Mouse (Mus musculus) small intestine, adult 2 months (tissue): ENCODE measurements at regions not wholly inside any gene's neighbourhood (a gene's known extent, or its start where the extent isn't known, plus 50 kb on each side); places are given as distances from the start of the nearest gene placed in this dataset.
A peak's percentile ranks its signal among the peaks of the same experiment; 100 is the strongest.
"Not testable (repeated sequence)": the region's sequence is repeated elsewhere in the genome, so short reads cannot be mapped to it uniquely, and the experiment has no call there.

Experiments used
- H3K27ac ChIP-seq: fragments of 200-500 bp; 2 replicates; pipeline ENCODE4 v1.5.1; 2012; ENCODE audit warnings: low read depth, low read length, control low read depth, inconsistent platforms; ENCODE audit not compliant: insufficient read depth
- H3K27me3 ChIP-seq: fragments of 200-500 bp; 2 replicates; pipeline ENCODE4 v1.6.1; 2012; ENCODE audit warnings: mild to moderate bottlenecking, moderate library complexity, low read length, inconsistent platforms; ENCODE audit not compliant: control insufficient read depth, insufficient read depth
- H3K36me3 ChIP-seq: fragments of 200-500 bp; 2 replicates; pipeline ENCODE4 v1.6.1; 2012; ENCODE audit warnings: mild to moderate bottlenecking, low read length, control low read depth, inconsistent platforms; ENCODE audit not compliant: control insufficient read depth, insufficient read depth
- H3K4me1 ChIP-seq: fragments of 200-500 bp; 2 replicates; pipeline ENCODE4 v1.6.1; 2012; ENCODE audit warnings: low read length, inconsistent platforms, mixed read lengths; ENCODE audit not compliant: control insufficient read depth, insufficient read depth, insufficient read length
- H3K4me3 ChIP-seq: fragments of 200-500 bp; 2 replicates; pipeline ENCODE4 v1.5.1; 2012; ENCODE audit warnings: low read depth, mild to moderate bottlenecking, control low read depth, inconsistent platforms, low read length, moderate library complexity
- CTCF ChIP-seq: fragments of 200-500 bp; IDR thresholded peaks from 2 replicates; pipeline ENCODE4 v1.5.1; 2012; ENCODE audit warnings: low read depth, mild to moderate bottlenecking, control low read depth, inconsistent platforms, low read length, moderate library complexity, mixed read lengths; ENCODE audit not compliant: insufficient replicate concordance, insufficient read length; ENCODE audit errors: extremely low read depth
- POLR2A ChIP-seq: fragments of 200-500 bp; IDR thresholded peaks from 2 replicates; pipeline ENCODE4 v1.6.1; 2012; ENCODE audit warnings: low read depth, mild to moderate bottlenecking, control low read depth, inconsistent platforms, low read length, moderate library complexity
- WGBS: fragments of 180-500 bp; shearing (Covaris S2); methylation state at CpG from one replicate; pipeline ENCODE4 v1.1.7; 2018; 5-methylcytosine and 5-hydroxymethylcytosine counted together

DNA sequence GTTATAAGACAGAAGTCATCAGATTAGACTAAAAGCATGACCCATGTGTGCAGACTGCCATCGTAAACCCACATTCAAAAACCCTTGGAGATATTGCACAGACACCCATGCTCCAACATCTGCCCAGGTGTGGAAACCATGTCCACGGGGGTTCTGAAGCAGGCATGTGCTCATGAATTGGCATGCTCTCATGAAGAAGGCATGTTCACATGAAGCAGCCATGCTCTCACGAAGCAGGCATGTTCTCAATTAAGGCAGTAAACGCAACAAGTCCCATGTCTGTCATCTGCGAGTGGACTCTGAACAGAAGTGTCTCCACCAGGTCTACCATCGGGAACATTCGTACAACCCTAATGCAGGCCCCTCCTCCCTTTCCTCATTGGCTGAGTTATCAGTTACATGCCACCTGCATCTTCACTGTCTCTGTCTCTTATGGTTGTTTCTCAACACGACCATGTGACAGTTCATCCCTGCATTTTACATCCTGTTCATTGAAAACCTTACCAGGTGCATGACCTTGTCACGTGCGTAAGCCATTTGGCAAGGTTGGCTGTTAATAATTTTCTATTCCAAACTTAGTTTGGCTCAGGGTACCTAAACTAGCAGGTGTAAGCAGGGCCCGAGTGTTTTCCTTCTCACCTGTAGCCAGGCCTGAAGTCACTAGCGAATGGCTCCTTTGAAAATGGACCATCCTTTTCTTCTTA lies 193.4 kb downstream of the Tcp10c start:
- no peaks in the 10 kb centered on the region for H3K27me3 ChIP-seq
- H3K36me3 ChIP-seq: no peaks in the 10 kb centered on the region
- TF ChIP-seq CTCF (no peak), POLR2A (no peak)
- H3K4me3 ChIP-seq: no peak overlapping the region
- 51% methylated on average over 12 of the region's 12 CpGs for WGBS
- H3K4me1 ChIP-seq: peaks cover 1% of the 10 kb centered on the region; the same call in 1 of the 2 replicates
- H3K27ac ChIP-seq: no peak overlapping the region

DNA sequence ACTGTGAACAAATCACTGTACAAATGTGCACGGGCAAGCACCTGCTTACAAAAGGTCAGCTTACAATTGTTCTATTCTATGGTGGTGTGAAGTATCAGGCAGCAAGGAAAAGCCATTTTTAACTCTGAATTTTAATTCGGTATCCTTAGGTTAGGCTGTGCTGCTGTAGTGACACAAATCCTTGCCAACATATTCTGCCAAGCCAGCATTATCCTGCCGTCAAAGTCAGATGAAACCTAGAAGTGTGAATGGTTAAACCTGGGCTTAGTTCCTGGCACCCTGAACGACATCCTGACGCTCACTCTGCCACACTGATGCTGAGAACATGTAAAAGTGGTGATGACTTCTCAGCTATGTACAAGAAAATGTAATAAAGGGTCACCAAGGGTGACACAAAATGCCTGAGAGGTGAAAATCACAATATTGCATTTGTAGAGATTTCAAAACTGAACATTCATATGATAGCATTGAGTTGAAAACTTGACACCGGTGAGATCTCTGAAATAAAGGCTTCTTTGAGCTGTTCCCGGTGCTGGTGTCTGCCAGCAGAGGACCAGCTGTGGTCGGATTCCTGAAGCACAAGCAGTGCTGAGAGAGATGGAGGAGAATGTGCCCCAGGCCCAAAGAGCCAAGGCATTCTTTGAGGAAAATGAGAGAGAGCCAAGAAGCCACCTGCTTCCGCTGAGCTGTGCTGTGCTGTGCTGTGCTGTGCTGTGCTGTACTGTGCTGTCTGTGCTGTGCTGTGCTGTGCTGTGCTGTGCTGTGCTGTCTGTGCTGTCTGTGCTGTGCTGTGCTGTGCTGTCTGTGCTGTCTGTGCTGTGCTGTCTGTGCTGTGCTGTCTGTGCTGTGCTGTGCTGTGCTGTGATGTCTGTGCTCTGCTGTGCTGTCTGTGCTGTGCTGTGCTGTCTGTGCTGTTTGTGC lies 195.9 kb downstream of the Tcp10c start:
- no peaks in the 10 kb centered on the region for H3K27me3 ChIP-seq
- no peak overlapping the region for H3K27ac ChIP-seq
- no peaks in the 10 kb centered on the region for H3K4me1 ChIP-seq
- H3K4me3 ChIP-seq: no peak overlapping the region
- H3K36me3 ChIP-seq: no peaks in the 10 kb centered on the region
- WGBS: 67% methylated on average over 9 of the region's 9 CpGs
- TF ChIP-seq POLR2A (no peak), CTCF (no peak)

DNA sequence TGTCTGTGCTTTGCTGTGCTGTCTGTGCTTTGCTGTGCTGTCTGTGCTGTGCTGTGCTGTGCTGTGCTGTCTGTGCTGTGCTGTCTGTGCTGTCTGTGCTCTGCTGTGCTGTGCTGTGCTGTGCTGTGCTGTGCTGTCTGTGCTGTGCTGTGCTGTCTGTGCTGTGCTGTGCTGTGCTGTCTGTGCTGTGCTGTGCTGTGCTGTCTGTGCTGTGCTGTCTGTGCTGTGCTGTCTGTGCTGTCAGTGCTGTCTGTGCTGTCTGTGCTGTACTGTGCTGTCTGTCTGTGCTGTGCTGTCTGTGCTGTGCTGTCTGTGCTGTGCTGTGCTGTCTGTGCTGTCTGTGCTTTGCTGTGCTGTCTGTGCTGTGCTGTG lies 196.5 kb downstream of the Tcp10c start:
- H3K36me3 ChIP-seq, H3K27me3 ChIP-seq, H3K27ac ChIP-seq, H3K4me3 ChIP-seq, H3K4me1 ChIP-seq: not testable (repeated sequence)

DNA sequence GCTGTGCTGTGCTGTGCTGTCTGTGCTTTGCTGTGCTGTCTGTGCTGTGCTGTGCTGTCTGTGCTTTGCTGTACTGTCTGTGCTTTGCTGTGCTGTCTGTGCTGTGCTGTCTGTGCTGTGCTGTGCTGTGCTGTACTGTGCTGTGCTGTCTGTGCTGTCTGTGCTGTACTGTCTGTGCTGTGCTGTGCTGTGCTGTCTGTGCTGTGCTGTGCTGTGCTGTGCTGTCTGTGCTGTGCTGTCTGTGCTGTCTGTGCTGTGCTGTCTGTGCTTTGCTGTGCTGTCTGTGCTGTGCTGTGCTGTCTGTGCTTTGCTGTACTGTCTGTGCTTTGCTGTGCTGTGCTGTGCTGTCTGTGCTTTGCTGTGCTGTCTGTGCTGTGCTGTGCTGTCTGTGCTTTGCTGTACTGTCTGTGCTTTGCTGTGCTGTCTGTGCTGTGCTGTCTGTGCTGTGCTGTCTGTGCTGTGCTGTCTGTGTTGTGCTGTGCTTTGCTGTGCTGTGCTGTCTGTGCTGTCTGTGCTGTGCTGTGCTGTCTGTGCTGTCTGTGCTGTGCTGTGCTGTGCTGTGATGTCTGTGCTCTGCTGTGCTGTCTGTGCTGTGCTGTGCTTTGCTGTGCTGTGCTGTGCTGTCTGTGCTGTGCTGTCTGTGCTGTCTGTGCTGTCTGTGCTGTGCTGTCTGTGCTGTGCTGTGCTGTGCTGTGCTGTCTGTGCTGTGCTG lies 197.5 kb downstream of the Tcp10c start:
- not testable (repeated sequence) for H3K4me3 ChIP-seq, H3K27ac ChIP-seq, H3K4me1 ChIP-seq, H3K27me3 ChIP-seq, H3K36me3 ChIP-seq

DNA sequence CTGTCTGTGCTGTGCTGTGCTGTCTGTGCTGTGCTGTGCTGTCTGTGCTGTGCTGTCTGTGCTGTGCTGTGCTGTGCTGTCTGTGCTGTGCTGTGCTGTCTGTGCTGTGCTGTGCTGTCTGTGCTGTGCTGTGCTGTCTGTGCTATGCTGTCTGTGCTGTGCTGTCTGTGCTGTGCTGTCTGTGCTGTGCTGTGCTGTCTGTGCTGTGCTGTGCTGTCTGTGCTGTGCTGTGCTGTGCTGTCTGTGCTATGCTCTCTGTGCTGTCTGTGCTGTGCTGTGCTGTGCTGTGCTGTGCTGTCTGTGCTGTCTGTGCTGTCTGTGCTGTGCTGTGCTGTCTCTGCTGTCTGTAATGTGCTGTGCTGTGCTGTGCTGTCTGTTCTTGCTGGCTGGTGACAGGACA lies 198.5 kb downstream of the Tcp10c start:
- not testable (repeated sequence) for H3K4me3 ChIP-seq, H3K36me3 ChIP-seq

DNA sequence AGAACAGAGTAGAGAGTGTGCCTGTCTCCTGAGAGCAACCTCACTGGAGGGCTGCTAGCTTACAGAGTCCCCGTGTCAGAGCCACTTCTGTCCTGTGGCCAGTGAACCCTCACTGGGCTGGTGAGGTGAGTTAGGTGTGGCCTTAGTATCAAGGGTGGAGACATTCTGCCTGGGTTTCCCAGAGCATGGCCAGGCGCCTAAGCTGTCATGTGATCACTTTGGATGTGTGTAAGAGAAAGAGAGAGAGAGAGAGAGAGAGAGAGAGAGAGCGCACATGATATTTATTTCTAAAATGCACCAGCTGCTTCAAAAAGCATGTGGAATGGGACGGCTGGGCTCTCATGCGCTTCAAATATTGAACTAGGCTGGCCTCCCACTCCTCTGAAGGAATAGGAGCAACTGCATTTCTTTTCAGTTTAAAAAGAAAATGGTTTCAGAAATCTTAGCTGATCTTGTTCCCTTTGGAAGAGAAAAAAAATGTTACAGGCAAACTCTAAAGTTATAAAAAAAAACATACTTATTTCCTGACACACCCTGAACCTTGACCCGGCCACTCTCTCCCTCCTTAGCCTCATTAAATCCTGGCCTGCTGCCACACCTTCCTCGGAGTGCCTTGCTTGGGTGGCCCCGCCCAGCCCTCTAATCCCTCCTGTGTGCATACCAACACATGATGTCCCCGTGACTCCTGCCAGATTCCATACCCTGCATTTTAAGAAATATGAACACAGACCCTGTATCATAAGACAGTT lies 201.1 kb downstream of the Tcp10c start:
- peak overlapping the region; percentile 100 for H3K27ac ChIP-seq
- H3K27me3 ChIP-seq, H3K4me1 ChIP-seq, H3K4me3 ChIP-seq, H3K36me3 ChIP-seq: not testable (repeated sequence)
- WGBS: 12% methylated on average over 9 of the region's 9 CpGs

More for the DNA sequence above, 198.5 kb downstream of the Tcp10c start:
- not testable (repeated sequence) for H3K27ac ChIP-seq, H3K27me3 ChIP-seq, H3K4me1 ChIP-seq

DNA sequence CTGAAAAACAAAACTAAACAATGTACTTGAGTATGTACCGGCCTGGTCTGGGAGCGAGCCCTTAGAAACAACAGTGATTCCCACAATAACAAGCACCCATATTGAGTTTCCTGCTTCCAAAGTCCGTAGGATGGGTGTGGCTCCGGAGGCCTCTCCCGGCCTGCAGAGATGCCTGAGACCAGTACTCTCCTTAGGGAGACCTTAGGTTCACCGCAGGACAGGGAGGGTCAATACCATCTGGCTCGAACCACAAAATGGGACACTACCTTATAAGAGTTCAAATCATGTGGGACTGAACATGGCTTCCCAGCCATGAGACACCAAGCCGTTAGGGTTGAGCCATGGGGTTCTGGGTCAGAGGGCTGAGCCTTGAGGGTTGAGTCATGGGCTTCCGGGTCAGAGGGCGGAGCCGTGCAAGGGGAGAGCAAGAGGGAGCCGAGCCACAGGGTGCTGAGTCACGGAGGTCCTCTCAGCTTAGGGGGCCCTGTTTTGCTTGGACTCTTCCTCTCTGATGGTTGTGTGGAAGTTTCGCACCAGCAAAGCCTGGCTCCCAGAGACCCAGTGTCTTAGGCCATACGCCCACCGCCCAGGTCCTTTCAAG lies 201.8 kb downstream of the Tcp10c start:
- H3K4me3 ChIP-seq, H3K4me1 ChIP-seq, H3K27me3 ChIP-seq, H3K36me3 ChIP-seq: not testable (repeated sequence)
- peak overlapping the region; percentile 100 for H3K27ac ChIP-seq
- WGBS: 40% methylated on average over 16 of the region's 16 CpGs
